Mouse (Mus musculus) intestine, embryonic 14.5 days (tissue): Measurements from ENCODE around the gene Ulk4. TPM values are rescaled to one million over a fixed set of nuclear protein-coding genes. Genes with fewer than 3 reads are reported as not detected.

Source experiments
- ATAC-seq: fragments of 200-750 bp; cut with Nextera tagmentation; replicated peaks from 2 replicates; pipeline ENCODE4 v1.8.0; 2017; ENCODE audit warnings: low read depth, moderate number of reproducible peaks, moderate TSS enrichment, moderate library complexity; ENCODE audit not compliant: low FRiP score, low TSS enrichment
- DNase-seq: peaks from one replicate; pipeline ENCODE4 v3.0.0-alpha.2; 2018; ENCODE audit warnings: low spot score
- H3K27ac ChIP-seq: fragments of 300-500 bp; sonication (generic); 2 replicates; pipeline ENCODE4 v1.5.1; 2014; ENCODE audit warnings: low read depth, mild to moderate bottlenecking, control low read depth
- H3K27me3 ChIP-seq: fragments of 300-500 bp; sonication (generic); replicated peaks from 2 replicates; pipeline ENCODE4 v1.6.1; 2014; ENCODE audit warnings: low read length, control low read depth; ENCODE audit not compliant: control insufficient read depth, insufficient read depth
- H3K36me3 ChIP-seq: fragments of 300-500 bp; sonication (generic); 2 replicates; pipeline ENCODE4 v1.6.1; 2014; ENCODE audit warnings: low read length, control low read depth; ENCODE audit not compliant: control insufficient read depth, insufficient read depth
- H3K4me1 ChIP-seq: fragments of 300-500 bp; sonication (generic); replicated peaks from 2 replicates; pipeline ENCODE4 v1.6.1; 2014; ENCODE audit warnings: low read length, control low read depth, mixed read lengths; ENCODE audit not compliant: control insufficient read depth, insufficient read depth
- H3K4me2 ChIP-seq: fragments of 300-500 bp; sonication (generic); 2 replicates; pipeline ENCODE4 v1.6.1; 2014; ENCODE audit warnings: low read length
- H3K4me3 ChIP-seq: fragments of 300-500 bp; sonication (generic); 2 replicates; pipeline ENCODE4 v1.5.1; 2014; ENCODE audit warnings: low read depth, low read length, control low read depth, mixed read lengths
- H3K9ac ChIP-seq: fragments of 300-500 bp; sonication (generic); 2 replicates; pipeline ENCODE4 v1.6.1; 2014; ENCODE audit warnings: mild to moderate bottlenecking, low read length
- H3K9me3 ChIP-seq: fragments of 300-500 bp; sonication (generic); 2 replicates; pipeline ENCODE4 v1.6.1; 2016; ENCODE audit warnings: low read length, control low read depth; ENCODE audit not compliant: control insufficient read depth
- WGBS: fragments of 180-500 bp; shearing (Covaris S2); extraction: QIAGEN DNeasy Blood & Tissue Kit; methylation state at CpG from one replicate; pipeline ENCODE4 v1.1.7; 2014; 5-methylcytosine and 5-hydroxymethylcytosine counted together
- polyA plus RNA-seq: library from polyadenylated mRNA; unstranded; fragments of >200 nt; fragmentation: Nextera tagmentation; extraction: Ambion mirVana; gene quantifications from 2 replicates; pipeline ENCODE4 v1.2.1, GENCODE M21; 2014

Ulk4 gene
- polyA plus RNA-seq, 1 experiment from 2014 or later = 122 TPM

DNA sequence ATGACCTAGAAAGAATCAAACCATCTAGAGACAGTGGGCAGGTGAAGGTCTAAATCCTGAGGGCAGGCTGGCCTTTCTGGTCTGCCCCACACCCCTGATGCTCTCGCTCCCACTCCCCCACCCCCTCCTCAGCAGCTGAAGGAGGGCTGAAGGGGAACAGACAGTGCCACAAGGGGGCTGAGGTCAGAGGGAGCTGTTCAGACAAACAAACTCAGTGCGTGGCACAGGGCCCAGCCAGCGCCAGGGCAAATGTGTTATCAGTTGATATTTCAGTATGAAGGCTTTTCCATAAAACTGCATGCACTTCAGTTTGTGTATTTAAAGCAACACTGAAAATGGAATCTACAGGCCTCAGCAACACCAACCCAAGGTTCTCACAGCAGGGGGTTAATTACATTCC, 128.4 kb downstream of the Ulk4 start:
- ATAC-seq (no peak), DNase-seq (no peak)
- Histone ChIP-seq H3K27ac (no peak overlapping the region), H3K9me3 (no peaks in the 10 kb centered on the region), H3K36me3 (no peaks in the 10 kb centered on the region), H3K4me2 (no peak overlapping the region), H3K27me3 (no peaks in the 10 kb centered on the region), H3K9ac (no peak overlapping the region), H3K4me3 (no peak overlapping the region), H3K4me1 (no peaks in the 10 kb centered on the region)
- WGBS = 17% methylated on average over 3 of the region's 3 CpGs

- H3K4me3 ChIP-seq = no peak overlapping the region
- H3K36me3 ChIP-seq = no peaks in the 10 kb centered on the region
- ATAC-seq = no peak
- no peak overlapping the region for H3K27ac ChIP-seq
- H3K9me3 ChIP-seq = no peaks in the 10 kb centered on the region
- no peaks in the 10 kb centered on the region for H3K4me1 ChIP-seq
- no peak overlapping the region for H3K4me2 ChIP-seq
- no peak overlapping the region for H3K9ac ChIP-seq
- WGBS = 84% methylated on average over 6 of the region's 6 CpGs
- no peaks in the 10 kb centered on the region for H3K27me3 ChIP-seq
- DNase-seq = no peak
These were observed 133.8 kb downstream of the Ulk4 start for GRCm38 (mm10) chr9:121143208-121143607.

GRCm38 (mm10) chr9:121132549-121132948, 144.4 kb downstream of the Ulk4 start:
- no peak for DNase-seq
- Histone ChIP-seq H3K9ac (no peak overlapping the region), H3K9me3 (no peaks in the 10 kb centered on the region), H3K27me3 (no peaks in the 10 kb centered on the region), H3K4me2 (no peak overlapping the region), H3K36me3 (no peaks in the 10 kb centered on the region), H3K4me1 (no peaks in the 10 kb centered on the region), H3K4me3 (no peak overlapping the region), H3K27ac (no peak overlapping the region)
- WGBS = 46% methylated on average over 6 of the region's 6 CpGs
- ATAC-seq = no peak

- Histone ChIP-seq H3K27ac (no peak overlapping the region), H3K4me1 (no peaks in the 10 kb centered on the region), H3K9me3 (no peaks in the 10 kb centered on the region), H3K36me3 (no peaks in the 10 kb centered on the region), H3K4me3 (no peak overlapping the region), H3K4me2 (no peak overlapping the region), H3K9ac (no peak overlapping the region), H3K27me3 (no peaks in the 10 kb centered on the region)
- DNase-seq (no peak), ATAC-seq (no peak)
- 79% methylated on average over 2 of the region's 2 CpGs for WGBS
These were observed 147.5 kb downstream of the Ulk4 start for GRCm38 (mm10) chr9:121129533-121129932.

DNA sequence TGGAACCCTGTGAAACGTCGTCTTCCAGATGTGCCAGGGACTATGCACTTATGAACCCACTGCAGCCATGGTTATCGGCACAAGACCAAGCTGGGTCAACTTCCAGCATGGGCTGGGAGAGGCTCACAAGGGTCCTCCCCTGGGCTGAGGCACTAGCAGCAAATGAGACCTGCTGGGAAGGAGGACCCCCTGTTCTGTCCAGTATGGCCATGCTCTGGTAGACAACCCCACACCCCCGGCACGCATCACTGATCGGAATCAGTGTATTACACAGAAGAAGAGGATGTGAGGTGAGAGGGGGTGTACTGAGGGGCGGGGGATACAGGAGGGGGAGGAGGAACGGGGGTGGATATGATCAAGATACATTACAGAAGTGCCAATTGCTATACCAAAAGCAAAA, 148.1 kb downstream of the Ulk4 start:
- no peak overlapping the region for H3K4me3 ChIP-seq
- no peak overlapping the region for H3K9ac ChIP-seq
- no peaks in the 10 kb centered on the region for H3K9me3 ChIP-seq
- no peaks in the 10 kb centered on the region for H3K4me1 ChIP-seq
- no peak overlapping the region for H3K27ac ChIP-seq
- no peaks in the 10 kb centered on the region for H3K27me3 ChIP-seq
- no peak for ATAC-seq
- no peak overlapping the region for H3K4me2 ChIP-seq
- no peaks in the 10 kb centered on the region for H3K36me3 ChIP-seq
- 91% methylated on average over 8 of the region's 8 CpGs for WGBS
- no peak for DNase-seq

- DNase-seq (no peak), ATAC-seq (no peak)
- H3K9me3 ChIP-seq = no peaks in the 10 kb centered on the region
These were observed 150.0 kb downstream of the Ulk4 start for GRCm38 (mm10) chr9:121127025-121127424.

DNA sequence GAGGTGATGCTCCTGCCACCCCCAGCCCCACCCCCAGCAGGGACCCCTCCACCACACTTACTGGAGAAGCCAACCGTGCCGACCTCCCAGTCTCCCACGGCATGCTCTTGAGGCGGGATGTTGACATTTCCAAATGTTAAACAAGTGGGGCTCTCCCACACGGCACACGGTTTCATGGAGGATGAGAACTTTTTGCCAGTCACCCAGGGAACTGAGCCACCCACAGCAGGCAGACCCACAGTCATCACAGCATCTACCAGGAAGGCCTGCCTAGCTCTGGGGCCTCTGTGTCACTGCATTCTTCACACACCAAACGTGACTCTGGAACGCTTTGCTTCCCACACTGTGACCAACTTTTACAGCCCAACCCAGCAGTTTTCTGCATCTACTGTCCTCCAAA, 152.3 kb downstream of the Ulk4 start:
- no peak for ATAC-seq

More at GRCm38 (mm10) chr9:121127025-121127424, 150.0 kb downstream of the Ulk4 start:
- Histone ChIP-seq H3K36me3 (no peaks in the 10 kb centered on the region), H3K27ac (no peak overlapping the region), H3K9ac (no peak overlapping the region), H3K4me2 (no peak overlapping the region), H3K4me1 (peaks cover 5% of the 10 kb centered on the region), H3K4me3 (no peak overlapping the region), H3K27me3 (no peaks in the 10 kb centered on the region)
- WGBS = 68% methylated on average over 2 of the region's 2 CpGs

GRCm38 (mm10) chr9:121122039-121122438, 155.0 kb downstream of the Ulk4 start:
- WGBS = 30% methylated on average over 5 of the region's 5 CpGs
- Histone ChIP-seq H3K9ac (no peak overlapping the region), H3K9me3 (no peaks in the 10 kb centered on the region), H3K27me3 (no peaks in the 10 kb centered on the region), H3K4me2 (no peak overlapping the region), H3K27ac (no peak overlapping the region), H3K4me1 (peaks cover 11% of the 10 kb centered on the region), H3K4me3 (no peak overlapping the region), H3K36me3 (no peaks in the 10 kb centered on the region)
- no peak for DNase-seq
- ATAC-seq = no peak

More for the DNA sequence above, 152.3 kb downstream of the Ulk4 start:
- H3K27me3 ChIP-seq = no peaks in the 10 kb centered on the region
- no peaks in the 10 kb centered on the region for H3K36me3 ChIP-seq
- H3K4me2 ChIP-seq = no peak overlapping the region
- no peak for DNase-seq
- WGBS = 48% methylated on average over 8 of the region's 8 CpGs
- H3K4me3 ChIP-seq = no peak overlapping the region
- peaks cover 11% of the 10 kb centered on the region for H3K4me1 ChIP-seq
- H3K9ac ChIP-seq = no peak overlapping the region
- no peaks in the 10 kb centered on the region for H3K9me3 ChIP-seq
- H3K27ac ChIP-seq = no peak overlapping the region

- no peak overlapping the region for H3K4me2 ChIP-seq
- H3K4me1 ChIP-seq = peaks cover 11% of the 10 kb centered on the region
- no peak overlapping the region for H3K9ac ChIP-seq
- no peak overlapping the region for H3K27ac ChIP-seq
- H3K27me3 ChIP-seq = no peaks in the 10 kb centered on the region
- H3K9me3 ChIP-seq = no peaks in the 10 kb centered on the region
- WGBS = 73% methylated on average over 4 of the region's 4 CpGs
- ATAC-seq = no peak
- H3K36me3 ChIP-seq = no peaks in the 10 kb centered on the region
- H3K4me3 ChIP-seq = no peak overlapping the region
- no peak for DNase-seq
These were observed 159.1 kb downstream of the Ulk4 start for GRCm38 (mm10) chr9:121117936-121118335.
